Mouse (Mus musculus): ENCODE results near the gene Bcas1. TPM values are rescaled to one million over a fixed set of nuclear protein-coding genes. Genes with fewer than 3 reads are reported as not detected.

Gene Bcas1
- polyA plus RNA-seq, 1 experiment: not detected

DNA sequence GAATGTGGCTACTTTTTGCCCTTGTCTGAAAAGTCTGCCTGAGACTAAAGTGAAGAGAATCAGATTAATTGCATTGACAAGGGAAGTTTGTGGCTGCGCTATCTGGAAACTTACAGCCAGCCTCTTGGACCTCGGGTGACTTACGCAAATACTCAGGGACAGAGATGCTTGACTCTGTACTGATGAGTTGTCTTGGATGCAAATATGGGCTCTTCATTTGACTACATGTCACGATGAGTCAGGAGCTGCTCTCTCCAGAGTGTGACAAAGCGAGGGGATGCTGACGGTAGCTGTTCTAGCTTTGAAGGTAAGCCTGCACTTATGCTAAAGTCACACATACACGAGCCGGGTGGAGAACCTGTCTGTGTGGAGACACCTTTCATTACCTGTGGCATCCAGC lies 111.3 kb downstream of the Bcas1 start:
- H3ac ChIP-seq (ENCODE audit: control insufficient read depth, insufficient read length, low read depth): no peak overlapping the region
- H3K4me3 ChIP-seq (ENCODE audit: insufficient read depth, poor library complexity, severe bottlenecking): no peak overlapping the region
- no peaks in the 10 kb centered on the region for H3K79me3 ChIP-seq (ENCODE audit: low read depth)
- no peaks in the 10 kb centered on the region for H3K79me2 ChIP-seq (ENCODE audit: control insufficient read depth, insufficient read depth)
- TF ChIP-seq USF1 (IDR thresholded peaks at IDR 0.05; ENCODE audit: low read depth) (no peak), MYOG (IDR thresholded peaks at IDR 0.05; ENCODE audit: control insufficient read depth, extremely low read depth, insufficient read length) (no peak), CEBPB (IDR thresholded peaks at IDR 0.05; ENCODE audit: low read depth) (no peak), MAX (IDR thresholded peaks at IDR 0.05) (no peak), FOSL1 (IDR thresholded peaks at IDR 0.05; ENCODE audit: insufficient read depth, low read length, poor library complexity, severe bottlenecking) (no peak), MYOD1 (IDR thresholded peaks at IDR 0.05; ENCODE audit: control insufficient read depth, insufficient read length, low read depth) (no peak), CTCF (IDR thresholded peaks at IDR 0.05; ENCODE audit: control insufficient read depth, insufficient read depth, insufficient read length) (no peak)
- no peaks in the 10 kb centered on the region for H3K36me3 ChIP-seq (ENCODE audit: control insufficient read depth, insufficient read depth)
- H3K27me3 ChIP-seq (ENCODE audit: control insufficient read depth, insufficient read depth, insufficient read length): no peaks in the 10 kb centered on the region

DNA sequence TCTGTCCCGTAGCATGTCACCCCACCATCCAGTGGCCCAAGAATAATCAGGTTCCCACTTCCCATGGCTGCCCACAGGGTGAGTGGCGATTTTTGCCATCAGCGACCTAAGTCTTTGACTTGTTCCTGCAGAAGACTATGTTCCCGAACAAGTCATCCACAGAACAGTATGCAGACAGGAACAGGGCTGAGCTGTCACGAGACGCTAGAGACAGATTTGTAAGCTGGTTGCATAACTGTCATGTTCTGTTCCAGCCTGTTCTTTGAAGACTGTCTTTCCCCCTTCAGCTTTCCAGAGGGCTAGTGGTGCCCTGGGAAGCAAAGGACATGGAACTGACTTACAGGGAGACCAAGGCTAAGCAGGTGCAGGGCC lies 116.7 kb downstream of the Bcas1 start:
- TF ChIP-seq USF1 (IDR thresholded peaks at IDR 0.05; ENCODE audit: low read depth) (no peak), MYOD1 (IDR thresholded peaks at IDR 0.05; ENCODE audit: control insufficient read depth, insufficient read length, low read depth) (no peak), MAX (IDR thresholded peaks at IDR 0.05) (no peak), CEBPB (IDR thresholded peaks at IDR 0.05; ENCODE audit: low read depth) (no peak), MYOG (IDR thresholded peaks at IDR 0.05; ENCODE audit: control insufficient read depth, extremely low read depth, insufficient read length) (no peak), CTCF (IDR thresholded peaks at IDR 0.05; ENCODE audit: control insufficient read depth, insufficient read depth, insufficient read length) (no peak), FOSL1 (IDR thresholded peaks at IDR 0.05; ENCODE audit: insufficient read depth, low read length, poor library complexity, severe bottlenecking) (no peak)
- no peak overlapping the region for H3K4me3 ChIP-seq (ENCODE audit: insufficient read depth, poor library complexity, severe bottlenecking)
- H3K79me2 ChIP-seq (ENCODE audit: control insufficient read depth, insufficient read depth): no peaks in the 10 kb centered on the region
- no peaks in the 10 kb centered on the region for H3K27me3 ChIP-seq (ENCODE audit: control insufficient read depth, insufficient read depth, insufficient read length)
- no peaks in the 10 kb centered on the region for H3K36me3 ChIP-seq (ENCODE audit: control insufficient read depth, insufficient read depth)
- H3ac ChIP-seq (ENCODE audit: control insufficient read depth, insufficient read length, low read depth): no peak overlapping the region
- H3K79me3 ChIP-seq (ENCODE audit: low read depth): no peaks in the 10 kb centered on the region

DNA sequence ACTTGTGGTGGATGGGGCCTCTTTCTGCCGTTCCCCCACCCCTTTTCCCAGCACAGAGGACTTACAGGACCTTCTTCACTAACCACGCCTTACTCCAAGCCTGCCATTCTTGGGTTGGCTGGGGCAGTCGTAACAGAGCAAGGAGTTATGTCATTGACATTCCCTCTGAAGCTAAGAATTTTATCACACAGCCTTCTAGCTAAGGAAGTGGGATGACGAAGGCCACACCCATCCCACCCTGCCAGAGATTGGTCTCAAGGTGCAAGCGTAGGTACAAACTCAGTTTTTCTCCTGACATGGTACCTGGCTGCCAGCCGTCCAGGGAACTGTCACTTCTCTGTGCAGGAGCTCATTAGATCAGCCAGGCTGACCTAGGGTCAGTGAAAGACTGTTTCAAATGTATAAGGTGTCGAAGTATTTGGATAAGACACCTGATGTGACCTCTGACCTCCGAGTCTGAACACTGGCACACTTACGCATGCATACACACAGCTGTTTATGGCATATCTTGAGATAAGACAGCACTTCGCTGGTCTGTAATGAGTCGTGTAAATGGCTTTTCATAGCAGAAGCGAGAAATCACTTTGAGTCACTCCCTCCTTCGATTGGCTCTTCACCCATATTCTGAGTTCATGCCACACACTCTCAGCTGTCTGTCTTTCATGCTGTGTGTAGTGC lies 117.2 kb downstream of the Bcas1 start:
- Histone ChIP-seq H3K27me3 (ENCODE audit: control insufficient read depth, insufficient read depth, insufficient read length) (no peaks in the 10 kb centered on the region), H3K79me3 (ENCODE audit: low read depth) (no peaks in the 10 kb centered on the region), H3K36me3 (ENCODE audit: control insufficient read depth, insufficient read depth) (no peaks in the 10 kb centered on the region), H3K79me2 (ENCODE audit: control insufficient read depth, insufficient read depth) (no peaks in the 10 kb centered on the region), H3K4me3 (ENCODE audit: insufficient read depth, poor library complexity, severe bottlenecking) (no peak overlapping the region), H3ac (ENCODE audit: control insufficient read depth, insufficient read length, low read depth) (no peak overlapping the region)
- no peak for TF ChIP-seq MYOG (IDR thresholded peaks at IDR 0.05; ENCODE audit: control insufficient read depth, extremely low read depth, insufficient read length)
- no peak for TF ChIP-seq USF1 (IDR thresholded peaks at IDR 0.05; ENCODE audit: low read depth)
- TF ChIP-seq CTCF (IDR thresholded peaks at IDR 0.05; ENCODE audit: control insufficient read depth, insufficient read depth, insufficient read length): no peak
- TF ChIP-seq MAX (IDR thresholded peaks at IDR 0.05): no peak
- TF ChIP-seq MYOD1 (IDR thresholded peaks at IDR 0.05; ENCODE audit: control insufficient read depth, insufficient read length, low read depth): no peak
- no peak for TF ChIP-seq CEBPB (IDR thresholded peaks at IDR 0.05; ENCODE audit: low read depth)
- no peak for TF ChIP-seq FOSL1 (IDR thresholded peaks at IDR 0.05; ENCODE audit: insufficient read depth, low read length, poor library complexity, severe bottlenecking)

DNA sequence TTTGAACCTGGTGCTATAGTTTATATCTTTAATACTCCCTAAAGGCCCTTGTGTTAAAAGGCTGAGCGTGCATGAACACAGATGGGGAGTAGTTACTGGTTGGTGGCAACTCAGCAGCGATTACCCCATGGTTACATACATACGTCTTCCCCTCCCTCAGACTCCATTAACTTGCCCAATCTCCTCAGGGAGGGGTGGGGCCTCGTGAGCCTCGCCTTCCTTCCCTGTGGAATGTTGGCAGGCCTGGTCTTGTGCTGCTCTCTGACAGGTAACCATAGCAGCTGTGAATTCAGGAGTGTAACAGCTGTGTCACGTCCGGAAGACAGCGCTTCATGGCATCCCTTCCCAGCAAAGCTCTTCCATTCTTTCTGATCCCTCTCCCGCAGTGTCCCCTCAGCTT lies 118.7 kb downstream of the Bcas1 start:
- H3K4me3 ChIP-seq (ENCODE audit: insufficient read depth, poor library complexity, severe bottlenecking): no peak overlapping the region
- H3K79me2 ChIP-seq (ENCODE audit: control insufficient read depth, insufficient read depth): no peaks in the 10 kb centered on the region
- H3K79me3 ChIP-seq (ENCODE audit: low read depth): no peaks in the 10 kb centered on the region
- H3K36me3 ChIP-seq (ENCODE audit: control insufficient read depth, insufficient read depth): no peaks in the 10 kb centered on the region
- H3ac ChIP-seq (ENCODE audit: control insufficient read depth, insufficient read length, low read depth): no peak overlapping the region
- no peaks in the 10 kb centered on the region for H3K27me3 ChIP-seq (ENCODE audit: control insufficient read depth, insufficient read depth, insufficient read length)
- no peak for TF ChIP-seq CTCF (IDR thresholded peaks at IDR 0.05; ENCODE audit: control insufficient read depth, insufficient read depth, insufficient read length)
- TF ChIP-seq MYOD1 (IDR thresholded peaks at IDR 0.05; ENCODE audit: control insufficient read depth, insufficient read length, low read depth): no peak
- no peak for TF ChIP-seq CEBPB (IDR thresholded peaks at IDR 0.05; ENCODE audit: low read depth)
- no peak for TF ChIP-seq MYOG (IDR thresholded peaks at IDR 0.05; ENCODE audit: control insufficient read depth, extremely low read depth, insufficient read length)
- TF ChIP-seq USF1 (IDR thresholded peaks at IDR 0.05; ENCODE audit: low read depth): no peak
- no peak for TF ChIP-seq MAX (IDR thresholded peaks at IDR 0.05)
- no peak for TF ChIP-seq FOSL1 (IDR thresholded peaks at IDR 0.05; ENCODE audit: insufficient read depth, low read length, poor library complexity, severe bottlenecking)

DNA sequence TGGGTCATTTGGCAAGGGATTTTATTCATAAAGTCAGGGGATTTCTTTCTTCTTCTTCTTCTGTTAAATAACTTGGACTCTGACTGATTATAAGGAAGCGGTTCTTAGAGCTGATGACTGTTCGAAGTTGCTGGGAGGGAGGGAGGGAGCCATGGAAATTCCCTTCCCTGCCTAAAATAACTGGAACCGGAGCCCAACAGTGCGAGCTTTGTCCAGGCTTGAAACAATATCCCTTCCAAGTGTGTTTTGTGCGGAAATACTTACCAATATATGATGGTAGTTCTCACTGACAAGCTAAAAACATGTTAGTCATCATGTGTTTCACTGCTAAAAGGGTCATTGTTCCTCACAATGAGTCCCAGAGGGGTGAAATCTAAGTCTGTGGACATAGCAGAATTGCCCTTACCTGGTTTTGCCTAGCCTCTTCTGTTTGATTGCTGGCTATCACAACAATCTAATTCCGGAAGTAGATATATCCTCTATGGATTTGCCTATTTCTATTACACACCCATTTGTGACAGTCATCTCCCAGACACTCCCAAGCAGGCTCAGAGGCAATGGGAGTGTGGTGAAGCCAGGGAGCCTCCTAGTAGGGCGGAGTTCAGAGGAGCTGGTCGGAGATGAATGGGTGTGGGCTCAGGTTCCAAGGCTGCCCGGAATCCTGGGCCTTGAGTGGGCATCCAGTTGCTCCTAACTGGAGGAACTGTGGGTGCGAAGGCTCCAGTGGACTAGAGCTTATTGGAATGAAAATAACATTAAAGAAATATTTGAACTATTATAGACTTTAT lies 119.4 kb downstream of the Bcas1 start:
- no peaks in the 10 kb centered on the region for H3K27me3 ChIP-seq (ENCODE audit: control insufficient read depth, insufficient read depth, insufficient read length)
- H3K36me3 ChIP-seq (ENCODE audit: control insufficient read depth, insufficient read depth): no peaks in the 10 kb centered on the region
- H3K79me3 ChIP-seq (ENCODE audit: low read depth): no peaks in the 10 kb centered on the region
- H3K79me2 ChIP-seq (ENCODE audit: control insufficient read depth, insufficient read depth): no peaks in the 10 kb centered on the region
- TF ChIP-seq CTCF (IDR thresholded peaks at IDR 0.05; ENCODE audit: control insufficient read depth, insufficient read depth, insufficient read length): no peak
- no peak for TF ChIP-seq USF1 (IDR thresholded peaks at IDR 0.05; ENCODE audit: low read depth)
- no peak for TF ChIP-seq MAX (IDR thresholded peaks at IDR 0.05)
- TF ChIP-seq MYOD1 (IDR thresholded peaks at IDR 0.05; ENCODE audit: control insufficient read depth, insufficient read length, low read depth): no peak
- no peak for TF ChIP-seq CEBPB (IDR thresholded peaks at IDR 0.05; ENCODE audit: low read depth)
- no peak for TF ChIP-seq MYOG (IDR thresholded peaks at IDR 0.05; ENCODE audit: control insufficient read depth, extremely low read depth, insufficient read length)
- TF ChIP-seq FOSL1 (IDR thresholded peaks at IDR 0.05; ENCODE audit: insufficient read depth, low read length, poor library complexity, severe bottlenecking): no peak
- H3ac ChIP-seq (ENCODE audit: control insufficient read depth, insufficient read length, low read depth): no peak overlapping the region
- H3K4me3 ChIP-seq (ENCODE audit: insufficient read depth, poor library complexity, severe bottlenecking): no peak overlapping the region

Data from C2C12 (cell line).